Mouse (Mus musculus): Measurements from ENCODE around the gene Nfkbiz. TPM values are rescaled to one million over a fixed set of nuclear protein-coding genes. Genes with fewer than 3 reads are reported as not detected.
"Not testable (repeated sequence)": the region's sequence is repeated elsewhere in the genome, so short reads cannot be mapped to it uniquely, and the experiment has no call there.

Nfkbiz gene
- 26.6 and 45.3 TPM in 2 replicates for polyA plus RNA-seq (2012; rRNA removed)

DNA sequence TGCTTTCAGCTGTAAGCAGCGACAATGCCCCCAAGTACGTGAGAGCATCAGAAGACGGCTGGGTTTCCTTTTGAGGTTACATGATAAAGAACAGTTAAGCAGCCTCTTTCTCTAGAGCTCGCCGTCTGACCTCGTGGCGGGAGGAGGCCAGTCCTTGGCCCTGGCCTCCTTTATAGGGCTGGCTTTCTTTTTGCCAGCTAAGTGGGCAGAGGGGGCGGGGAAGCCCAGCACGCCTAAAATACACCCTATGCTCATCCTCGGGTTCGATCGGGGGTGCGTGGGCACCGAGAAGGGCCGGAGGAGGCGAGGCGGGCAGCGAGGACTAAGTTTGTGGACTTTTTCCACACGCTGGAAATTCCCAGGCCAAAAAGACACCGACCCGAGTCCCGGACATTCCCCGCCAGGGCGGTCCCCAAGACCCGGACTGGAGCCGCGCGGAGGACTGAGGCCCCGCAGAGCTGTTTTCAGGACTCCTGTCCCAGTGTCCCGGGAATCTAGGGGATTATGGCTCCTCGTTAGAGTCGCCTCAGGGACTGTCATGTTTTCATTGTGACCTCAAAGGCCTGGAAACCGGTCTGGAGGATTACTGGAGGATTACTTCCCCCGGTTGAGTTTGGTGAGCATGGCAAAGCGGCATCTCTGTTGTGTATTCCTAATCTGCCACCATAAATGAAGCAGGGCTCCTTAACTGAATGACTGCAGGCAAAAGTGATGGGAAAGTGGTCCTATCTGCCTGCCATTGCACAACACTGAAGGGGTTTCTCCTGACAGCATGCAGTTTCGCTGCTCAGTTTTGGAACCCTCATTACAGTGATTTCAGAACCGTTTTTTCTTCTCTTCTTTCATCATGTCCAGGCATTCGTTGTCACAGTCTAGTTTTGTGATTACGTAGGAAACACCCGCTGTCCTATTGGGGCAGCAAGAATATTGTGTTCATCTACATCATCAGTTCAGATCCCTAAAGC is at the start of gene Nfkbiz:
Nfkbiz (minus strand) TSS at position 390 of the 965 bp plus-strand sequence.
- DNase-seq (ENCODE audit: low read depth, low spot score): no peak
- under 1% methylated on average over 40 of the region's 40 CpGs for WGBS

DNA sequence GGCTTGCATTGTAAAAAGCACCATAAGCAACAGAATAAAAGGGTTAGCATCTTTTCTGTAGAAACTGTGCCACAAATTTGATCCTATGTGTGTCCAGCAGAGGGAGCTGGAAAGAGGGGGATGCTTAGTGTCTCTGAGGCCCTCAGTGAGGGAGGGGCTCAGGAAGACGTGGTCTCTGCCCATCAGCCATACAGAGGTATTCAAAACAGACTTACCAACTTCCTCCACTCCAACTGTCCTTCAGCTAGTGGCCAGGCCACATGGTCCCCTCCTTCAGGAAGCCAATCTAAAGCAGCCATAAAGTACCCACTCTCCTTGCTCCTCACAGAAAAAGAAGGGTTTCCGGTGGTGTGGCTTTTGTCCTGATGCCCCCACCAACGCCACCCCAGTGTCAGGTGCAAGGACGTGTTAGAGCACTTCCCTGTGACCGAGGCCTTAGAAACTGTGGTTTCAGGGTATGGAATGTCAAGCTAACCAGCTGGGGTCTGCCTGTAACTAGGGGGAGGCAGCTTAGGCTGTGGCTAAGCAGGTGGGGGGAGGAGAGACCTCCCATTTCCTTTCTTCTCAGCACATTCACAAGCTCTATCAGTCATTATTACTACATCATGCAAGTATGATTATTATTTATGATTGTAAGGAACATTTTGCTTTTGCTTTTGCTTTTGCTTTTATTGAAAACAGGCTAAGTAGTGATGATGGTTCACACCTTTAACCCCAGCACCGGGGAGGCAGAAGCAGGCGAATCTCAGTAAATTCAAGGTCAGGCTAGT is 49.3 kb upstream of the Nfkbiz start:
- no peak for DNase-seq (ENCODE audit: low read depth, low spot score)
- WGBS: 62% methylated on average over 7 of the region's 7 CpGs

DNA sequence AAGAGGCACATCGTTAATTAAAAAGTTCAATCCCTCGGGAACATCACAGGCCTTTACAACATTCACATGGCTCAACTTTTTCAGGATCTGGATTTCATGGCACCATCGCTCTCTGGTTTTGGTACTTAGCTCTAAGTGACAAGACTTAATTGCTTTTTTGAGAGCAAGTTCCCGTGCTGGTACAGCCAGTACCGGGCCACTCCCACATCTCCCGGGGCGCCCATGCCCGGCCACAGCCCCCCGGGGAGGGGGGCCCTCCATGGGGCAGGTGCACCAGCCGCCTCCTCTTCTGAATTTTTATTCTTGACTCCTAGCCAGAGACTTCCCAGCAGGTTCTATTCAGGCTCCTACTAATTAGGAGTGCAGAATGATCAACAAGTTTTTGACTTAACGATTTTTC is 45.5 kb upstream of the Nfkbiz start:
- WGBS: 76% methylated on average over 11 of the region's 11 CpGs
- no peak for DNase-seq (ENCODE audit: low read depth, low spot score)

- DNase-seq (ENCODE audit: low read depth, low spot score): no peak
- 58% methylated on average over 6 of the region's 6 CpGs for WGBS
Measured at GRCm38 (mm10) chr16:55876025-55876424, 37.3 kb upstream of the Nfkbiz start.

- no peak for DNase-seq (ENCODE audit: low read depth, low spot score)
- WGBS: 68% methylated on average over 4 of the region's 4 CpGs
Measured at GRCm38 (mm10) chr16:55863832-55864231, 25.1 kb upstream of the Nfkbiz start.

- DNase-seq (ENCODE audit: low read depth, low spot score): peak; percentile 36
- WGBS: 14% methylated on average over 7 of the region's 7 CpGs
Measured at GRCm38 (mm10) chr16:55863149-55863815, 24.6 kb upstream of the Nfkbiz start.

- no peak for DNase-seq (ENCODE audit: low read depth, low spot score)
- 73% methylated on average over 3 of the region's 3 CpGs for WGBS
Measured at GRCm38 (mm10) chr16:55861104-55861503, 22.4 kb upstream of the Nfkbiz start.

- 85% methylated on average over 4 of the region's 4 CpGs for WGBS
- not testable (repeated sequence) for DNase-seq (ENCODE audit: low read depth, low spot score)
Measured at GRCm38 (mm10) chr16:55859421-55859820, 20.7 kb upstream of the Nfkbiz start.

DNA sequence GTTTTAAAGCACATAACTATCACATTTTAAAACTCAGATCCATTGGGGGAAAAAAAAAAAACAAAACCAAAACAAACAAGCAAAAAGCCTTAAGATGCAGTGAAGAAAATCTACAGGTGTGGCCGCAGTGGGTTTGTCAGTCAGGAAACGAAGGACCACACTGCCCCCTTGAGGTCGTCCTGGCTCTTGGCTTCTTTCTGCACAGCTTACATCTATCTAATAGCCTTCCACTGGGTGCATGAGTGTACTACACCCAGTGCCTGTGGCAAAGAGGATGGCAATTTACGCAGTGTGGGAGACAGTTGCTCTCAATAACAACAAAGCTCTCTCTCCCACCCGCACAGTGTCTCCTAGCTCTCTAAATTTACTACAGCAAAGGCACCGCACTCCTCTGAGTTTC is 19.8 kb upstream of the Nfkbiz start:
- DNase-seq (ENCODE audit: low read depth, low spot score): peak; percentile 55
- WGBS: 57% methylated on average over 6 of the region's 6 CpGs

DNA sequence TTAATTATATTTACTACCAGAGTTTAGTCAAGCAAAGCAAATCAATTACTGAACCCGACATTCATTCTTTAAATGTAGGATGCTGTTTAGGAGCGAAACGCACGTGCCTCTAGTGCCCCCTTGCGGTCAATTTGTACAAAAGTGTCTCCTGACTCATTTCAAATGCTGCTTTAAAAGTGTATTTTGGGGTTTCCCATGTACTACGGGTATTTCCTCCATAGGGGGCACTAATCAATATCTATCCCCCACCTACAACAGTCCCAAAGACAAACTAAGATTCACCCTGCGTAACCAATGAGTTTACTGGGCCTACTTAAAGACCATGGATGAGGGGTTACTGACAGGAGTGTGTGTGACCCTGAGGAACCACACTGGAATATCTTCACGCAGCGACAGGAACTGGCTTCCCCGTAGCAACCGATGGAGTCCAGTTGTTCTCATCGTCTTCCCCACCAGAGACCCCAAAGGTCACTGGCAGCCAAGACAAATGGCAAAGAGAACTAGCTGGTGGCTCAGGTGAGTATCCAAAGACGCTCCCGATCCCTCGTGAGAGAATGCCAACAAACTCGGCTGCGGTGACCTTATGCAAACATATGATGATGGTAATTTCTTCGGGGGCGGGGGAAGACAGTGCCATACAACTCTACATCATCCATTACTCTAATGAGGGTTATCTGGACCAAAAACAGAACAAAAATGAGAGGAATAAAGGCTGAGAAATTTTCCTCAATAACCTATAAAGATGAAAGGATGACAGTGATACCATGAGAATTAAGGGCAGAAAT is 14.4 kb upstream of the Nfkbiz start:
- peak; percentile 78 for DNase-seq (ENCODE audit: low read depth, low spot score)
- 44% methylated on average over 19 of the region's 19 CpGs for WGBS

- DNase-seq (ENCODE audit: low read depth, low spot score): no peak
Measured at GRCm38 (mm10) chr16:55852515-55852914, 13.8 kb upstream of the Nfkbiz start.

GRCm38 (mm10) chr16:55850485-55850884 is 11.8 kb upstream of the Nfkbiz start:
- no peak for DNase-seq (ENCODE audit: low read depth, low spot score)
- WGBS: 93% methylated on average over 3 of the region's 3 CpGs

More at GRCm38 (mm10) chr16:55852515-55852914, 13.8 kb upstream of the Nfkbiz start:
- 44% methylated on average over 4 of the region's 4 CpGs for WGBS

DNA sequence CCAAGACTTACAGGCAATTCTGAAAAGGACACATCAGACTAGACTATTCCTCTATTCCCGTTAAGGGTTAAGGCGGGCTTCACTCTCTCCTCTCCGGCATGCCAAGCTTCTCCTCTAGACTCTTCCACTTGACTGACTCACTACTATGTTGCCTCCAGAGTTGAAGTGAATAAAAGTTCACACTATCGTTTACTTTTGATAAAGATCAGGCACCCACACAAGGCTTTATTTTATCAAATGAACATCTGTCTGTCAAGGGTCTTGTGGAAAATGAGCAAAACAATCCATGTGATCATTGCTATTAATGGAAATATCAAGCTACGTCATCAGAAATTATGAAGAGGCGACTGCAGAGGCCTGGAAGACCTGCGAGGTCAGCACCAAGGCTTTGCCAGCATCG is 9.0 kb upstream of the Nfkbiz start:
- WGBS: 81% methylated on average over 8 of the region's 8 CpGs
- DNase-seq (ENCODE audit: low read depth, low spot score): no peak

GRCm38 (mm10) chr16:55844847-55845246 is 6.1 kb upstream of the Nfkbiz start:
- DNase-seq (ENCODE audit: low read depth, low spot score): no peak
- WGBS: 97% methylated on average over 3 of the region's 3 CpGs

- no peak for DNase-seq (ENCODE audit: low read depth, low spot score)
- 94% methylated on average over 12 of the region's 12 CpGs for WGBS
Measured at GRCm38 (mm10) chr16:55843919-55844318, 5.2 kb upstream of the Nfkbiz start.

- WGBS: 64% methylated on average over 5 of the region's 5 CpGs
Measured at GRCm38 (mm10) chr16:55843134-55843533, 4.4 kb upstream of the Nfkbiz start.

GRCm38 (mm10) chr16:55841506-55841905 is 2.8 kb upstream of the Nfkbiz start:
- DNase-seq (ENCODE audit: low read depth, low spot score): no peak
- WGBS: 91% methylated on average over 6 of the region's 6 CpGs

More at GRCm38 (mm10) chr16:55843134-55843533, 4.4 kb upstream of the Nfkbiz start:
- DNase-seq (ENCODE audit: low read depth, low spot score): no peak

GRCm38 (mm10) chr16:55838129-55838509 is 580 bp downstream of the Nfkbiz start:
- 1% methylated on average over 3 of the region's 3 CpGs for WGBS
- DNase-seq (ENCODE audit: low read depth, low spot score): no peak

DNA sequence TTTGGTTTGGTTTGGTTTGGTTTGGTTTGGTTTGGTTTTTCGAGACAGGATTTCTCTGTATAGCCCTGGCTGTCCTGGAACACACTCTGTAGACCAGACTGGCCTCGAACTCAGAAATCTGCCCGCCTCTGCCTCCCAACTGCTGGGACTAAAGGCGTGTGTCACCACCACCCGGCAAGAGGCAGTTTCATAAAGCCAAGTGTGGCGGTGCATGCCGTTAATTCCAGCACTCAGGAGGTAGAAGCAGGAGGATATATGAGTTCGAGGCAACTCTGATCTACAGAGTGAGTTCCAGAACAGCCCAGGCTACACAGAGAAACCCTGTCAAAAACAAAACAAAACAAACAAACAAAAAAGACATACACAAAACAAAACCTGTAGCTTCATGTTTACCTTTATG is 1.0 kb downstream of the Nfkbiz start:
- 87% methylated on average over 8 of the region's 8 CpGs for WGBS
- not testable (repeated sequence) for DNase-seq (ENCODE audit: low read depth, low spot score)
